Mouse (Mus musculus): ENCODE results near the gene D930020B18Rik.
A peak's percentile ranks its signal among the peaks of the same experiment; 100 is the strongest.

D930020B18Rik gene

DNA sequence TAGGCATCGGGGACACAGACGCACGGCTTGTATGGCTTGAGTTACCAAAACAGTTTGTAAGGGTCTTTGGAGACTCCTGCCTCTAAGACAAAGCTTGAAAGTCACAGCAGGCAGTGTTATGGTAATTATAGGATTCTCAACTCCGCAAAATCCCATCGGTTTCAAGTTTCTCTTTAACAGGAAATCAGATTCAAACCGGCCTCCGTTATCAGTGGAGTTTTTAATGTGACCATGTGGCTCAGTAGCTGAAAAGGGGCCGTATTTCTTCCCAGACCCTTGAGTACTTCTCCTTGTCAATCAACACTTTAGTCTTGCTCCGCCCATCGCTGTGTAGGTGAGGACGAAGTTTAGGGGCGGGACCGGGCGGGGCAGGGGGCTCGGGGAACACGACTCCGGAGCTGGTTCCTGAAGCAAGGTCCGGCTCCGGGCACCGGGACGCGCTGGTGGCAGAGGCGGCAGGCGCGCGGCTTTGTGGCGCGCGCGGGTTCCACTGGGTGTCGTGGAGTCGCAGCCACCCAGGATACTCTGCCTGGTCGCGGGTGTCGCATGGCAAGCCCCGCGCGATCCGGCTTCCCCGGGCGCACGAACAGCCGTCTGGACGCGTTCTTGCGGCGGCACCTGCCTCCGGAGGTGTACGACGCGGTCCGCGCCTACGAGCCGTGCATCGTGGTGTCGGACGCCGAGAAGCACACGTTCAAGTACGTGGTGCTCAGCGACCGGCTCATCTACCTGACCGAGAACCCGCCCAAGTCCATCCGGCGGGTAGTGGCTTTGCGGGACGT, at the start of gene D930020B18Rik:
Gene D930020B18Rik, plus strand, starts transcription at position 317 of the 782 bp plus-strand sequence.
- peak; percentile 36 for DNase-seq

- no peak for DNase-seq
Observed at GRCm38 (mm10) chr10:121596580-121596979, 44.8 kb upstream of the D930020B18Rik start.

DNA sequence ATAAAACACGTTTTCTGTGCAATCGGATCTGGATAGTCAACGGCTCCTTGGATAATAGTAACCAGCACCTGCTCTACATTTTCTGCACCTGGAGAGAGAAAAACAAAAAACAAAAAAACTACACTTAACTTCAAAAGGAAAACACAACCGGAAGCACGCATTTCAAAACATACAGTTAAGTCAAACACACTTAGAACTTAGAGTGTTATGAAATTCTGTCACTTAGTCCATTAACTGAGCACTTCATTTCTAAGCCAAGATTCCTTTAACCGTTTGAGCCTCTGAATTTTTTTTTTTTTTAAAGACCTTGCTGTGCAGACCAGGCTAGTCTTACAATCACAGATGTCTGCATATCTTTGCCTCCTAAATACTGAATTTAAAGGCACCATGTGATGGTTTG, 40.1 kb upstream of the D930020B18Rik start:
- no peak for DNase-seq

- DNase-seq, result no peak
Observed at GRCm38 (mm10) chr10:121603556-121603955, 37.8 kb upstream of the D930020B18Rik start.

- DNase-seq, result no peak
Observed at GRCm38 (mm10) chr10:121604632-121605344, 36.6 kb upstream of the D930020B18Rik start.

DNA sequence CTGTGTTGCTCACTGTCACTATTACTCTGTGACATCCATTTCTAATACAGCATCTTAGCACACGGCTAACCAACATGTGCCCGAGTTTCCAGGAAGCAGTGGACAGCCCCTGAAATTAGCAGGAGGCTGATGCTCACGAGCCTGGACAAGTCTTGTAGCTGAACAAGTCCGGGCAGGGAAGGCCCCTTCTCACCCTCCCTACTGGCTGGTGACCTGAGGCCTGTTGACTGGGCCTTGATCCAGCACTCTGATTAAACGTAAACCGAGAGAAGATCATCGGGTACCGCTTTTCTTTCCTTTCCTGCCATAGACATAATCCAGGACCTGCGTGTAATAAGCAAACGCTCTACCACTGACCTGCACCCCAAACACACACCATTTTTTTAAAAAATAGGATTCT, 33.2 kb upstream of the D930020B18Rik start:
- DNase-seq, result no peak

DNA sequence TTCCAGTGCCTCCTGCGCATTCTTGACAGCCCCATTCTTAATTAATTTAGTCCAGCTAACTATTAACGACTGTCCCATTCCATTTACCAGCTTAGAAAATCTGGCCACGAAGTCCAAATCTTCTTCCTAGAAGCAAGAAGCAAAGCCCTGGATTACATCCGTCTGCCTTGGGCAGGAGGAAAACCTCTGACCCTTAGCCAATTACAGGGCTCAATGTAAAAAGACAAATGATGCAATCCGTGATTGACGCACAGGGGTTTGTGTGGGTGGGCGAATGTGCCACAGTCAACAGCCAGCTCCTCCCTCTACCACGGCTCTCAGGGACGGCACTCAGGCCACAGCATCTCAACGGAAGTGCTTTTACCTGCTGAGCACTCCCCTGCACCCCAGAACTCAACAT, 29.8 kb upstream of the D930020B18Rik start:
- no peak for DNase-seq

DNA sequence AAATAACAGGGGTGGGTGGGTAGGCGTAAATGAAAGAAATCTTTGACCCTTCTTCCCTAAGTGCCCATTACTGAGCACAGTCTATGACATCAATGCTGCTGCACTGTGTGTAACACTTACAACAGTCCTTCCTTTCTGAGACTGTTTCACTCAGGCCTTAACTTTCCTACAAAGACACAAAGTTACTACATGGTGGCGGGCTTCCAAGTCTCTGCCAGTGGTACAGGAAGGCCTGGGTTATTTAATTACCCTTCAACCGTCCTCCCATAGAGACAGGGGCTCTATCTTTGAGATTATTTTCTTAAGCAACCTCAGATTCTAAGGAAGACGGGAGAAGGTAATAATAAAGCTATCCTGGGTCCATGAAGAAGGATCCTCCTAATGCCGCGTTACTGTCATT, 28.9 kb upstream of the D930020B18Rik start:
- no peak for DNase-seq

DNA sequence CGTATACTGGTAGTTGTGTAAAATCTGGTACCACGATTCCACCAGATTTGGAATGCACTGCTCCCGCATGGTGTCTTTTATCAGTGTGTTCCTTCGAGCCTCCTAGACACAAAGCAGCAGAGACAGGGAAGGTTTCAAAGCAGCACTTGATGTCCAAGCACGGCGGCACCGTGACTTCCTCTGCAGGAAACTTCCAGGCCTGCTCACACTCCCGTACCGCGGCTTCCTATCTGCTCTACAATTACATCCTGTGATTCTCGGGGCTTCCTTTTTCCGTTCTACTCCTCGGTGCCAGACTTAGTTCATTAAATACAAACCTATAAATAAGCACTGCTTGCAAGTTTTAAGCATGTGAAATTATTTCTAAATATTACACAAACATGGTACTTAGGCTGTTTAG, 27.8 kb upstream of the D930020B18Rik start:
- DNase-seq, result peak; percentile 62

DNA sequence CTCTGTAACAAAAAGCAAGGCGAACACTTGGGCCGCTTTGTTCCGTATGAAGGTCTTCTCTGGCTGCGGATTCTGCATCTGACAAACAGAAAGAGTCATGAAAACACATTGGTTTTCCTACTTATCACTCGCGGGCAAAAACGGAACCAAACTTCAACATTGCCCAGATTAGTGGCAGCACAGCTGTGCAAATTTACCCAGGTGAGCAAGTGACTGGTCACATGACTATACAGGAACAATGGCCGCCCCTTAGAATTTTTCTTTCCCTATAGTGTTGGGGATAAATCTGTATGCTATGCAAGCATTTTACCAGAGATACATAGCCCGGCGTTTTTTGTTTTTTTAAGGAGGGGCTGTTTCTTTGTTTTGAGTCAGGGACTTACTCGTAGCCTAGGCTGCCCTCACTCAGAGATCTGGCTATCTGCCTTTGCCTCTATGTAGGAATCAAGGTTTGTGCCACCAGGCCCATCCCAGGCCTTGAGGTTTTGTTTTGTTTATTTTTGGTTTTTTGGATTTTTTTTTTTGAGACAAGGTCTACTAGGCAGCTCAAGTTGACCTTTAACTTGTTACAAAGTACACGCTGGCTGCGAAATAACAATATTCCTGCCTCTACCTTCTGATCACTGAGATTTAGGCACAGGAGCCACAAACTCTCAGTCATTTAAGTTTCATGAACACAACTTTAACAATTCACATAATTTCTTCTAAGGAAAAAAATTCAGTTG, 26.1 kb upstream of the D930020B18Rik start:
- DNase-seq, result no peak

- no peak for DNase-seq
Observed at GRCm38 (mm10) chr10:121615935-121616334, 25.5 kb upstream of the D930020B18Rik start.

DNA sequence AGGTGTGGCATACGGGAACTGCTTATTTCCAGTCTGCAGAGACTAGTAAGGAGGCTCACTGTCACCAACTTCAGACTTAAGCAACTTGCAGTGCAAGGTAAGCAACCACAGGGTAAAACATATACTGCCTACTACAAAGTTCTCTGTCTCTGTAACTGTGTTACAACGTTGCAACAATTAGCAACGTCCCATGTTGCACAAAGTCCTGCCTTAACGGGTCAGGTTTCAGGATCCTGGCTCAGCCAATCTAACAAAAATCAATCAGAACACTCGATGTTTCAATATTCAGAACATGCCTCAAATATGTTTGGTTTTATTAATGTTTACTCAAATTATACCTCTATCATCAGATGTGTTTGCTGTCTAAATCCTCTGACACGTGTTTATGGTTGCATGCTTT, 19.0 kb upstream of the D930020B18Rik start:
- no peak for DNase-seq

- DNase-seq, result no peak
Observed at GRCm38 (mm10) chr10:121623670-121624069, 17.7 kb upstream of the D930020B18Rik start.

DNA sequence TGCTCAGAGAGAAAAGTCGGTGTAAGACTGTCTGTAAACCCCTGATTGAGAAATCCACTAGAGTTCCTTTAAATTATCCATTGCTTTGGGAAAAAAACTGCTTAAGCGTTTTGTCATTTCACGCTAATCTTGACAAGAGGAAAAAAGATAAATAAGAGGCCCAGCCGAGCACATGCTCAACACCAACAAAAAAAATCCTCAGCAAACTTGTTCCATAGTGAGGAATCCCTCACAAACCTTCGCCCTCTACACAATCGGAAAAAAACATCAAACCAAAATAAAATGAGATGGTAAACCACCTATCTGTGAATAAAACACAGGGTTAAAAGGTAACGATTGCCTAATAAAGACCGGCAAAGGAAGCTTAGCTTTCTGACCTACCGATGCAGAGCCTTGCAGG, 16.4 kb upstream of the D930020B18Rik start:
- no peak for DNase-seq

GRCm38 (mm10) chr10:121625407-121626185, 15.8 kb upstream of the D930020B18Rik start:
- DNase-seq, result no peak

GRCm38 (mm10) chr10:121626186-121626882, 15.1 kb upstream of the D930020B18Rik start, which contains the start of gene Xpot:
Gene Xpot (minus strand): TSS chr10:121626332.
- peak; percentile 99 for DNase-seq

GRCm38 (mm10) chr10:121627216-121627852, 14.1 kb upstream of the D930020B18Rik start:
- no peak for DNase-seq

DNA sequence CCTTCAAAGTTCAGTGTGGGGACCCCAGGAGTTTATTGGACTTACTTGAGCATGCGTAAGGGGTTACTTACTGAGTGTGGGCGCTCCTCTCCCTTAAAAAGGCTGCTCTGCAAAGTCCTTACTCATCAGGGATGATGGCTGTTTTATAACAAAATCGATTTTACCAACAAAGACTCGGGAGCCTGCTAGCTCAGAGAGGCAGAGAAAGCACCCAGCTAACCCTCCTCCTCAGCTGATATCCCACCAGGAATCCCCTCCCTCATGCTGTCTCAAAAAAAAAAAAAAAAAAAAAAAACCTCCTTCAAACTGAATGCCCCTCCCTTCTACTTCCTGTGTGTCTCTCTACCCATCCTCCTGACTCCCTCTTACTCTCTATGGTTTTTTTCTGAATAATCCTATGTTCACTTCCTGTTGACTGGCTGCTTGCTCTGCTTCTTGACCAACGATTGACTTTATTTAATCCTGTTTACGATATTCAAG, 12.8 kb upstream of the D930020B18Rik start:
- no peak for DNase-seq

GRCm38 (mm10) chr10:121634159-121634558, 7.2 kb upstream of the D930020B18Rik start:
- DNase-seq, result no peak

GRCm38 (mm10) chr10:121636276-121636675, 5.1 kb upstream of the D930020B18Rik start:
- DNase-seq, result no peak

GRCm38 (mm10) chr10:121639573-121639972, 1.8 kb upstream of the D930020B18Rik start:
- no peak for DNase-seq

Data from kidney, postnatal 10 days (tissue).